Mouse (Mus musculus) E14TG2a.4 (cell line): ENCODE results near the gene Aldh1a3.

ENCODE experiments used
- CTCF ChIP-seq: conservative IDR thresholded peaks from 2 replicates; pipeline ENCODE4 v1.5.1; 2014; ENCODE audit warnings: low read length
- NANOG ChIP-seq: IDR thresholded peaks from 2 replicates; pipeline ENCODE4 v1.6.1; 2014; ENCODE audit warnings: borderline replicate concordance, low read length, mixed read lengths

DNA sequence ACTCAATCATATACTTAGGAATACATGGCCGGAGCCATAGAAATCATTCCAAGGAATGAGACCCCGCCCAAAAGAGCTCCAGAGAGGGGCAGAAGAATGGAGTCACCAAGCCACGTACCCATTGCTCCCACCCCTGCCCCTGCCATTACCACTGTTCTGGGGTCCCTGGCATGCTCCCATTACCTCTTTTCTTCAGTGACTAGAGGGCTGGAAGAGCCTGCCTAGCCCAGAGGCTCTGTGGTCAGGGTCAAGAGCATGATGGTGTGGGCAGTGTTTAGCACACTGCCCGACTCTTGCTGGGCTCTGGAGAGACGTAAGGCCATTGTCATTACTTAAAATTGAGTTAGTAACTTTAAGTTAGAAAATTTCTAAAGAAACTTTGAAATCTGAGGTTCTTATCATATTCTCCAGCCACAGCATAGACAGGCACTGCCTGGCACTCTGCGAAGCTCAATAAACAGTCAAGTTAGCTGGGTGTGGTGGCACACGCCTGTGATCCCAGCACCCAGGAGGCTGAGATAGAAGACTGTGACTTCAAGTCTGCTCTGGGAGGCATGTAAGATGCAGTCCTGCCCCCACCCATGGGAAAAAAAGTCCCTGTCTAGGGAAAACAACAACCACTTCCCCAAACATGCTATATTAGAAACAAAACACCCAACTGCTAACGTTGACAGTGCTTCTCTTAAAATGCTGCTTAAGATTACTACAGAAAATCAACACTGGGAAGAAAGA is 71.4 kb downstream of the Aldh1a3 start:
- TF ChIP-seq CTCF (no peak), NANOG (no peak)
